Mouse (Mus musculus) neural tube, embryonic 11.5 days (tissue): ENCODE data around the gene G2e3. TPM values are rescaled to one million over a fixed set of nuclear protein-coding genes. Genes with fewer than 3 reads are reported as not detected.

Source experiments
- ATAC-seq: fragments of 200-750 bp; cut with Nextera tagmentation; 2 replicates; pipeline ENCODE4 v1.8.0; 2017; ENCODE audit warnings: moderate number of reproducible peaks, mild to moderate bottlenecking, moderate TSS enrichment, moderate library complexity; ENCODE audit not compliant: insufficient read depth, low FRiP score, low TSS enrichment
- DNase-seq: peaks from one replicate; pipeline ENCODE4 v3.0.0-alpha.2; 2015; ENCODE audit warnings: low spot score
- H3K27ac ChIP-seq: fragments of 300-500 bp; sonication (generic); 2 replicates; pipeline ENCODE4 v1.5.1; 2014; ENCODE audit warnings: low read depth, mild to moderate bottlenecking, low read length
- H3K27me3 ChIP-seq: fragments of 300-500 bp; sonication (generic); 2 replicates; pipeline ENCODE4 v1.6.1; 2014; ENCODE audit warnings: mild to moderate bottlenecking, low read length, mixed read lengths; ENCODE audit not compliant: control insufficient read depth, insufficient read depth
- H3K36me3 ChIP-seq: fragments of 300-500 bp; sonication (generic); 2 replicates; pipeline ENCODE4 v1.6.1; 2014; ENCODE audit warnings: mild to moderate bottlenecking, low read length, moderate library complexity, mixed read lengths; ENCODE audit not compliant: control insufficient read depth, insufficient read depth
- H3K4me1 ChIP-seq: fragments of 300-500 bp; sonication (generic); 2 replicates; pipeline ENCODE4 v1.6.1; 2014; ENCODE audit warnings: low read length, mixed read lengths; ENCODE audit not compliant: control insufficient read depth, insufficient read depth
- H3K4me2 ChIP-seq: fragments of 300-500 bp; sonication (generic); 2 replicates; pipeline ENCODE4 v1.6.1; 2014; ENCODE audit warnings: low read depth, mild to moderate bottlenecking, moderate library complexity
- H3K4me3 ChIP-seq: fragments of 300-500 bp; sonication (generic); 2 replicates; pipeline ENCODE4 v1.5.1; 2014; ENCODE audit warnings: low read depth, low read length
- H3K9ac ChIP-seq: fragments of 300-500 bp; sonication (generic); 2 replicates; pipeline ENCODE4 v1.6.1; 2014; ENCODE audit warnings: mild to moderate bottlenecking, low read length
- H3K9me3 ChIP-seq: fragments of 300-500 bp; sonication (generic); 2 replicates; pipeline ENCODE4 v1.6.1; 2016; ENCODE audit warnings: low read length; ENCODE audit not compliant: control insufficient read depth
- WGBS: fragments of 180-500 bp; shearing (Covaris S2); extraction: QIAGEN DNeasy Blood & Tissue Kit; methylation state at CpG from one replicate; pipeline ENCODE4 v1.1.7; 2014; 5-methylcytosine and 5-hydroxymethylcytosine counted together
- polyA plus RNA-seq: library from polyadenylated mRNA; unstranded; fragments of >200 nt; fragmentation: Nextera tagmentation; extraction: Ambion mirVana; gene quantifications from 2 replicates; pipeline ENCODE4 v1.2.1, GENCODE M21; 2014

The G2e3 gene
- 38.6 and 43.9 TPM in 2 replicates for polyA plus RNA-seq

DNA sequence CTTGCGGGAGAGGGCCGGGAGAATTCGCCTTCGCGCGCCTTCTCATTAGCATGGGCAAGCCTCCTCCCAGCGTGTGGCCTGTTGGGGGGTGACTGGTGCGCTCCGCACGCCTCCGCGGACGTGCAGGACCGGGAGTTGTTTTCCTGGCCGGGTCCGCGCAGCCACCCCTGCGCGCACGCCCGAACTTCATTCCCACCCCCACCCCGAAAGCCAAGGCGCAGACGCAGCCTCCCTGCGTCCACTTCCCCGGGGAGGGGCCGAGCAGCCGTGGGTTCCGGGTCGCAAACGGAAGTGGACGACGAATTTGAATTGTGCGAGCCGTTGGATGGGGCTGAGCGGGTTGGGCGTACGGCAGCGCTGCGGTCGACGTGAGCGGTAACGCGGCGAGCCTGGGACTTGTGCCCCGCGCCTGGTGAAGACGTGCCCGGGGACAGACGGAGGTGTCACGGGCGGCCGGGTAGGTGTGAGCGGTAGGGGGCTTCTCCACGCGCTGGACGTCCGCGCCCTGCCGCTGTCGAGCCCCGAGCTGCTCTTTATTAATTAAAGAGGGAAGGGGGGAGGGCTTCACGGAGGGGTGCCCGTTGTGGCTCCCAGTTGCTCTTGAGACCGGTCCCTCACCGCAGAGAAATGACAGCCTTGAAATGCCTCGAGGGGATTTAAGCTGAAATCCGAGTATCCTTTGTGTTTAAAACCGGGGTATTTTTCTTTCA is at the start of gene G2e3:
Gene G2e3 (plus strand): TSS at position 74 of the 710 bp plus-strand sequence.
- Histone ChIP-seq H3K27ac (peak within 1 kb of the TSS; percentile 95), H3K9me3 (no peaks in the 10 kb centered on the region), H3K4me3 (peak within 1 kb of the TSS; percentile 68), H3K4me1 (no peaks in the 10 kb centered on the region; the same call in 1 of the 2 replicates), H3K27me3 (no peaks in the 10 kb centered on the region), H3K9ac (peak within 1 kb of the TSS; percentile 85), H3K4me2 (peak within 1 kb of the TSS; percentile 50), H3K36me3 (peaks cover 2% of the 10 kb centered on the region; the same call in 1 of the 2 replicates)
- peak; percentile 95 for DNase-seq
- WGBS, result under 1% methylated on average over 70 of the region's 70 CpGs
- peak; percentile 96 for ATAC-seq

DNA sequence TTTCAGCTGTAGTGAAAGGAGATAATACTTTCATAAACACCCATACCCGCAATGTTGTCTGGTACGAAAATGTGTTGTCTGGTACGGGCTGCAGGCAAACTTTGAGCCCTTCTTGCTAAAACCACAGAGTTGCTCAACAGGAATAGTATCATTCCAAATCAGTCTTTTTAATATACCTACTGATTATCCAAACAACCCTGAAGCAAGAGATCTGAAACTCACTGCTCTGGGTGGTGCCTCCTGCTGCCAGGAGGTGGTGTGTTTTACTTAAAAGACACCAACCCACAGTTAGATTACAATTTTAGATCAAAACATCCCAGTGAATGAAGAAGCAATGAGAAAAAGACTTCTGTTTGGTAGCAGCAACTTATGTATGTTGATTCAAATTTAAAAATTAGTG is 24.3 kb upstream of the G2e3 start:
- Histone ChIP-seq H3K36me3 (no peaks in the 10 kb centered on the region), H3K4me3 (no peak overlapping the region), H3K27me3 (no peaks in the 10 kb centered on the region), H3K27ac (no peak overlapping the region), H3K4me1 (no peaks in the 10 kb centered on the region), H3K9me3 (no peaks in the 10 kb centered on the region), H3K9ac (no peak overlapping the region), H3K4me2 (no peak overlapping the region)
- ATAC-seq, result no peak
- DNase-seq, result no peak
- 95% methylated on average over 3 of the region's 3 CpGs for WGBS

DNA sequence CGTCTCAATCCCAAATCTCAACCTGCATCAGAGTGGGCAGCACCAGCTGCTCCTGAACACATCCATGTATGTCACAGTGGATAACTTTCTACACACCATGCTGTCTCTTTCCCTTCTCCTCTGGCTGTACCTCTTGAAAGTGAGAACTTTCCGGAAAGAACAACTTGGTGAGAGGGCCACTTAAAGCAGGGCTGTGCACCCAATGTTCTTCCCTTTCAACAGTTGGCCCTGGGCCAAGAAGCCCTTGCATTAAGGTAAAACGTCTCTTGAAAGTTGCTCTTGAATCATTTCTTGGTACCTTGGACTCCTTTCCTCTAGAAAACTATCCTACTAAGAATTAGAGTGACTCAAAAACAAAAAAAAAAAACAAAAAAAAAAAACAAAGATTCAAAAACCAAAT is 21.0 kb upstream of the G2e3 start:
- H3K27ac ChIP-seq, result no peak overlapping the region
- no peak overlapping the region for H3K9ac ChIP-seq
- WGBS, result 93% methylated on average over 3 of the region's 3 CpGs
- H3K4me2 ChIP-seq, result no peak overlapping the region
- no peaks in the 10 kb centered on the region for H3K36me3 ChIP-seq
- no peaks in the 10 kb centered on the region for H3K4me1 ChIP-seq
- H3K9me3 ChIP-seq, result no peaks in the 10 kb centered on the region
- no peak overlapping the region for H3K4me3 ChIP-seq
- no peaks in the 10 kb centered on the region for H3K27me3 ChIP-seq
- DNase-seq (no peak), ATAC-seq (no peak)

DNA sequence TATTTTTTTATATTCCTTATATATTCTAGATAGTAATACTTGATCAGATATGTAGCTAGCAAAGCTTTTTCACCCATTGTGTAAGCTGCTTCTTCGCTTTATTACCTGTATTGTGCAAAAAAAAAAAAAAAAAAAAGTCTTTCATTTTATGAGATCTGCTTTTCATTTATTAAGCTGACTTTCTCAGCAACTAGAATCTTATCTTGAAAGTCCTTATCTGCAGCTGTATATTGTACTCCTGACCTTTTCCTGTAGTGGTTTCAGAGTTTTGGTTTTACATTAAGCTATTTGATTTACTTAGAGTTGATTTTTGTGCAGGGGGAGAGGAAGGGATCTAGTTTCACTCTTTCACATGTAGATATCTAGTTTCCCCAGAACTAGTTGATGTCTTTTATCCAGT is 10.8 kb upstream of the G2e3 start:
- Histone ChIP-seq H3K27ac (no peak overlapping the region), H3K4me3 (no peak overlapping the region), H3K9ac (no peak overlapping the region), H3K27me3 (no peaks in the 10 kb centered on the region), H3K36me3 (no peaks in the 10 kb centered on the region), H3K9me3 (no peaks in the 10 kb centered on the region), H3K4me1 (no peaks in the 10 kb centered on the region), H3K4me2 (no peak overlapping the region)
- WGBS, result 86% methylated on average over 1 of the region's 1 CpGs
- DNase-seq, result no peak
- no peak for ATAC-seq

DNA sequence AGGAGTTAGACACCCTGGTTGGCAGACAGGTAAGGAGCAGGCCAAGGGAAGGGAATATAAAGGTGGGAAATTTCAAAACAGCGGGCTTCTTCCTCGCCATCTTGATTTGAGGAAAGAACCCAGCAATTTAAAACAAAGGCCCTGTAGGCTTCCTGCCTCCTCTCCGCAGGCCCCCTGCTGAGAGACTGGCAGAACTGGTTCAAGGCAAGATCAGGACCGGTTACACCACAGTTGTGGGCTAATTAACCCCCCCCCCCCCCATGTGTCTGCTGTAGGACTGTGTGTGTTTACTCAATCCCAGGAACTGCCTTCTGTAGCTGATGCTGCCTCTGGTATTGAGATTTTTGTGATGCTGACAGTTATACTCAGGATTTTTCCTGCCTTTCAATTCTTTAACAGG is 1.7 kb upstream of the G2e3 start:
- Histone ChIP-seq H3K4me3 (no peak overlapping the region), H3K27me3 (no peaks in the 10 kb centered on the region), H3K4me2 (no peak overlapping the region), H3K27ac (no peak overlapping the region), H3K9me3 (no peaks in the 10 kb centered on the region), H3K4me1 (no peaks in the 10 kb centered on the region; the same call in 1 of the 2 replicates), H3K9ac (no peak overlapping the region), H3K36me3 (no peaks in the 10 kb centered on the region)
- no peak for DNase-seq
- 38% methylated on average over 4 of the region's 4 CpGs for WGBS
- ATAC-seq, result no peak

DNA sequence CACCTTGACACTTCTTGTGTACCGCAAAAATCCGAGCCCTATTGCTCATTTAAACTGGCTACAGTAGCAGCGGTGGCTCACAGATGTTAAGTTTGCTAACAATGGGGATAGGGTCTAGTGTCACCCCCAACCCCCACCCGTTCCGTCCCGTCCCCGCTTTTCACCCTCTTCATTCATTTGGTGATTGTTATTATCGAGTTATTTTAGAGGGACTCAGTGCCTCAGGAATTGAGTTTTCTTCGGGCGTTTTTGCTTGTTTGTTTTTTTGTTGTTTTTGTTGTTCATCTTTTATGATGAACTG is 787 bp downstream of the G2e3 start:
- Histone ChIP-seq H3K36me3 (peaks cover 3% of the 10 kb centered on the region; the same call in 1 of the 2 replicates), H3K4me2 (peak overlapping the region; percentile 50), H3K27ac (peak overlapping the region; percentile 95), H3K4me3 (peak overlapping the region; percentile 68), H3K9me3 (no peaks in the 10 kb centered on the region), H3K9ac (peak overlapping the region; percentile 85), H3K27me3 (no peaks in the 10 kb centered on the region), H3K4me1 (no peaks in the 10 kb centered on the region; the same call in 1 of the 2 replicates)
- under 1% methylated on average over 10 of the region's 10 CpGs for WGBS
- DNase-seq (no peak), ATAC-seq (peak; percentile 66)

DNA sequence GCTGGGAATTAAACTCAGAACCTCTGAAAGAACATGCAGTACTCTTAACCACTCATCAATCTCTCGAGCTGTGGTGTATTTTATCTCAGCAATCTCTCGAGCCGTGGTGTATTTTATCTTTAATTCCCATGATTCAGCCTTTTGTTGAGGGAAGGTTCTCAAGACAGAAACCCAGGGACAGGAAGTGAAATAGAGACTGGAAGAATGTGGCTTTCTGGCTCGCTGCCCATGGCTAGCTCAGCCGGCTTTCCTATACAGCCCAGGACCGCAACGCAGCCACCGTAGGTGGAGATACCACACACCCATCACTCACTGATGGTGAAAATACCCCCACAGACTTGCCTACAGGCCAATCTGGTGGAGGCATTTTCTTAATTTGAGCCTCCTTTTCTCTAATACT is 7.4 kb downstream of the G2e3 start:
- no peak overlapping the region for H3K27ac ChIP-seq
- no peaks in the 10 kb centered on the region; the same call in 1 of the 2 replicates for H3K4me1 ChIP-seq
- H3K9me3 ChIP-seq, result no peaks in the 10 kb centered on the region
- DNase-seq (no peak), ATAC-seq (no peak)
- no peak overlapping the region for H3K9ac ChIP-seq
- 93% methylated on average over 8 of the region's 8 CpGs for WGBS
- H3K27me3 ChIP-seq, result no peaks in the 10 kb centered on the region
- H3K4me3 ChIP-seq, result no peak overlapping the region
- H3K36me3 ChIP-seq, result peaks cover 16% of the 10 kb centered on the region
- no peak overlapping the region for H3K4me2 ChIP-seq

DNA sequence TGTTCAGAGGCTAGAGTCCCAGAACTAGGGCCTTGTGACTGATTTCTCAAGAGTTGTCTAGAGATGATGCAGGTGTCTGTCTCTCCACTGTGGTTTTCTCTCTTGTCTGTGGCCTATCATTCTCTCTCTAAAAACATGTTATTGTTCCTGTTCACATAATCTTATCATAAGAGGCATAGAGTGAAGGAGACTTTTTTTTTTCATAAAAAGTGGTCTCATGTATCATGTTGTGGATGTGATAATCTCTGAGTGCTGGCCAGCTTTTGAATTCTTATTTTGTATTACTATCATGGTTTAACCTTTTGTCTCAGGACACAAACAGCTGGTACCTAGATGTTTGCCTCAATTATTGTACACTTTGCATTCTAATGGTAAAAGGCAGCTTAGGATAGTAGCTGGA is 13.4 kb downstream of the G2e3 start:
- Histone ChIP-seq H3K27ac (no peak overlapping the region), H3K9me3 (no peaks in the 10 kb centered on the region), H3K4me3 (no peak overlapping the region), H3K36me3 (peaks cover 19% of the 10 kb centered on the region), H3K9ac (no peak overlapping the region), H3K4me2 (no peak overlapping the region), H3K27me3 (no peaks in the 10 kb centered on the region), H3K4me1 (no peaks in the 10 kb centered on the region)
- no peak for ATAC-seq
- DNase-seq, result no peak

DNA sequence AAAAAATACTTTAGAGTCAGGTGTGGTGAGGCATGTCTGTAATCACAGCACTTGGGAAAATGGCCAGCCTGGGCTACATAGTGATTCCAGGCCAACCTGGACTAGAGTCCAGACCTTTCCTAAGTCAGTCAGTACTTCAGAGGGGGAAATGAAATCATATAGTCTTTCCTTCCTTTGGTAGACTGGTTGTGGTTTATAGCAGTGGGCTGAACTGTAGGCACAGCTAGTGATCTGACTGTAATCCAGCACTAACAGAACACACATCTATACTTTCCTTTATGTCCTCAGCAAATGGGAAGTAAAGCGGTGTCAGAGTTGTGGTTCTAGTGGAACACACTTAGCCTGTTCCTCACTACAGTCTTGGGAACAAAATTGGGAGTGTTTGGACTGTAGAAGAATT is 15.0 kb downstream of the G2e3 start:
- Histone ChIP-seq H3K9me3 (no peaks in the 10 kb centered on the region), H3K4me3 (no peak overlapping the region), H3K4me2 (no peak overlapping the region), H3K36me3 (peaks cover 20% of the 10 kb centered on the region), H3K9ac (no peak overlapping the region), H3K4me1 (no peaks in the 10 kb centered on the region), H3K27me3 (no peaks in the 10 kb centered on the region), H3K27ac (no peak overlapping the region)
- no peak for DNase-seq
- WGBS, result 100% methylated on average over 1 of the region's 1 CpGs
- ATAC-seq, result no peak
